Mouse (Mus musculus) left cerebral cortex, adult 8-10 months (tissue): ENCODE results near the gene H2-T3. TPM values are rescaled to one million over a fixed set of nuclear protein-coding genes. Genes with fewer than 3 reads are reported as not detected.
"Not testable (repeated sequence)": the region's sequence is repeated elsewhere in the genome, so short reads cannot be mapped to it uniquely, and the experiment has no call there.

Source experiments
- DNase-seq, 2 experiments: peaks; one replicate each; pipeline ENCODE4 v3.0.0; 2022; ENCODE audit warnings: low spot score in 2 of 2
- total RNA-seq, 4 experiments: library from RNA; stranded (reverse); gene quantifications; 2 replicates each; pipeline ENCODE4 v1.2.4; 2022

H2-T3 gene
- total RNA-seq: not detected

DNA sequence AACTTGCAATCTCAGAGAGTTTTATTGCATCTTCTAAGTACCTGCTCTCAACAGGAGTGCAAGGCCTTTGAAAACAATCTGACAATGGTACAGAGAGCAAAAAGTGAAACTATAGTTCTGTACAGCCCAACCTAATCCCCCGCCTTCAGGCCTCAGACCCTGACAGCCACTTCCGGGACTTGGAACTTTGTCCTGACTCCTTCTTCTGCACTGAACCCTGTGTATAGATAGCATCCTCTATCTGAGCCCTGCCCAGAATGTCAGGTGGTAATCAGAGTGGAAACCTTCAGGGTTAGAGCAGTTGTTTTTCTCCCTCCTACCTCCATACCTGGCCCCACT, at the start of gene H2-T3:
Gene H2-T3 (minus strand): TSS at position 119 of the 339 bp plus-strand sequence.
- no peak for DNase-seq

DNA sequence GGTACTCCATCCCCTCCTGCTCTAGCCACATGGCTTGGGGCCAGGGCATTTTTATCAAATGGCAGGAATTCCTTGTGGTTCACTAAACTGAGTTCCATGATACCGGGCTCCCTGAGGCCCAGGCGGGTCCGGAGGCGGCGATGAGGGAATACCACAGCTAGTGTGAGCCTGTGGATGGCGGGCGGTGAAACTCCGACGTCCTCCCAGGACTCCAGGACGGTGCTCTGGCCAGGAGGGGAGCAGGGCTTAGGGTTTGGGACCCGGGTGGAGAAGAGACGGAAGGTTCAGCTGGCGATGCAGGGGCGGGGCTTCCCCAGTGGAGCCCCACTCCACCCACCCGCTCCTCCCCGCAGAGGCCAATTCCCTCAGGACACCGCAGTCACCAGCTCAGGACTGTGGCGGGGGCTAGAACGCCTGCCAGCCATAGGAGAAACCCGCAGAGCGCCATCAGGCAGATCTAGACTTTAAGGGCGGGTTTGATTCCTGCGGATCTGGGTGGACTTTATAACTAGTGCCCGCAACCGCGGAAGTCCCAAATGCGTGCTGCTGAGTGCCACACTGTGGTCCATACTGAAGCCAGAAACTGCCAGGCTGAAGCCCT, 47.3 kb upstream of the H2-T3 start:
- DNase-seq: no peak

DNA sequence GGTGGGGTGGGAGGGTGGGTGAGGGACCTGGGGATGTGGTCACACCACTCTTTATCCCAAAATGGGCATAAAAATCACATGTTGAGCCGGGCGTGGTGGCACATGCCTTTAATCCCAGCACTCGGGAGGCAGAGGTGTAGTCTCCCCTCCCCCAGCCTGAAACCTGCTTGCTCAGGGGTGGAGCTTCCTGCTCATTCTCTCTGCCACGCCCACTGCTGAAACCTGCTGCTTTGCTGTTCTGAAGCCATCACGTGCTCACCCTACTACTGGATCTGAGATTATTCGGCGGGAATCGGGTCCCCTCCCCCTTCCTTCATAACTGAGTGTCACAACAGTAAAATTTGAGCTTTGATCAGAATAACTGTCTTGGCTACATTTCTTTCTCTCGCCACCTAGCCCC, 45.2 kb upstream of the H2-T3 start:
- not testable (repeated sequence) for DNase-seq

DNA sequence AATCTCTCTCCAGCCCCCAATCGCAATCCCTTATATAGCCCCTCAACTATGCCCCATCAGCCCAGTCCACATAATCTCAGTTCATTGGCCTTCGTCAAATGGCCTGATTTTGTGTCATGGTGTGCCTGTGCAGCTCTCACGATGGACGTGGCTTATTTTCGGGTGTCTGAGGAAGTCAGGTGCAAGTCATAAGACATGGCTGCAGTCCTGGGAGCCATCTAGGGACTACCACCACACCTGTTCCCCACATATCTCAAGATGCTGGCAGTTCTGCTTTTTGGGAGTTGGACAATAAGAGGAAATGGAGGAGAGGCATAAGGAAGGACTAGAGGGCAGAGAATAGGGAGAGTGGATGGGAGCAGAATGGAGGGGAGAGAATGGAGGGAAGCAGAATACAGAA, 43.5 kb upstream of the H2-T3 start:
- no peak for DNase-seq

DNA sequence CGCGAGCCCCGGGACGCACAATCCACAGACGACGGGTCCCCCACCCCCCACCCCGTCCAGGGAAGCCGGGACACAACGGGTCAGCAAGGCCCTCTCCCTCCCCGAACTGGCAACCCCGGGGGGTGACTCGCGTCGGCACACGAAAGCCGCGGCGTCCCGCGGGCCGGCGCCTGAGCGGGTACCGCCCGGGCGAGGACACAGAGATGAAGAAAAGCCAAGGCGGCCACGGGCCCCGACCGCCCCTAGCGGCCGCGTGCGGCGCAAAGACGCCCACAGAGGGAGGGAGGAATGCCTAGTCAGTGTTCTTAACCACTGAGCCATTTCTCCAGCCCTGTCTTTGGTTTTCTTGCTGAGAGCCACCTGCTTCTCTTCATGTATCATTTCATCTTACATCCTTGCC, 41.2 kb upstream of the H2-T3 start:
- DNase-seq: peak; percentile 9 to 21

DNA sequence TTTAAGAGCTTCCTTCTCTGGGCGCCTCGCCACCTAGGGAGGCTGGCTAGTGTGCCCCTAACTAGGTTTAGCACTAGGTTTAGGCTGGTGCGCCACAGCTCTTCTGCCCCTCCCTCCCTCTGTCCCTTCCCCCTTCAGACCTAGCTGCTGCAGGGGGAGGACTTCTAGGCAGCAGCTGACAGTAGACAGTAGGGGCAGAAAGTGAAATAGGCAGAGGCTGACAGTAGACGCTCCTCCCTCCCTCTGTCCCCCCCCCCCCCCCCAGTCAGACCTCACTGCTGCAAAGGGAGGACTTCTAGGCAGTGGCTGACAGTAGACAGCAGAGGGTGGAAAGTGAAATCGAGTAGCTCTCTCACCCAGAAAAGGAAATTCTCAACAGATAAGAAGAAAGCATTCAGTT, 39.0 kb upstream of the H2-T3 start:
- DNase-seq: no peak

DNA sequence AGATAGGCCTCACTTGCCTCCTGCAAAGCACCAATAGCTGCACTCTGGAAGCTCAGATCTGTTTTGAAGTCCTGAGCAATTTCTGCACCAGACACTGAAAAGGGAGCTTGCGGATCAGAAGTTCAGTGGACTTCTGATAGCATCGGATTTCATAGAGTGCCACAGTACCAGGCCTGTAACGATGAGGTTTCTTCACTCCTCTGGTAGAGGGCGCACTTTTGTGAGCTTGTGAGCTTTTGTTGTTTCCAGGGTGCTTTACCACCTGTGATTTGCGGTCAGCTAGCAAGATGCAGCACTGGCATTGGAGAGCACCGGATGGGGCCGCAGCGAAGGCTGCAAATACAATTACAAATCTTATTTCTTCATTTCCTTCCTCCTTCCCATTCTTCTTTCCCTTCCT, 36.8 kb upstream of the H2-T3 start:
- DNase-seq: no peak

DNA sequence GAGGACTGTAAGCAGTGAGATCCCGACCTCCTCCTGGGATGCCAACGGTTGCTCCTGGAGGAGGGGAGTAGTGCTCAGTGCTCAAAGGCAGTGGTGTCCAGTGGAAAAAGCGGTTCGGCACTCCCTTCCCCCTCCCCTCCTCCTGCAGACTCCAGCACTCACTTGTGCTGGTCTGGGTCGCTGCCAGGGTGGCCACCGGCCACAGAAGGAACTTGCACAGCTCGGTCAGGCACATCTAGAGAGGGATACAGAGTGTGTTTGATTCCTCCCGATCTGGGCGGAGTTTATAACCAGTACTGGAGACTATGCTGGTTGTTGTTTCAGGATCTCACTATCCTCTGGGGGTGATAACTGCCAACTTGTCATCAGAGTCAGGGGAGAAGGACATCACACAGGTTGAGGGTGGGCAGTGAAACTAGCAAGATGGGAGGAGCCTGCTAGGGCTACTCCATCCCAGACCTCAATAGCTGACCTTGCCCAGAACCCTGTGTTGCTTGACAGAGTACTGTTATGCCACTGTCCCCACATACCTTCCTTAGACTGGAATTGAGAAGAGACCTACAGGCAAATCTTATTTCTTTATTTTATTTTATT, 35.2 kb upstream of the H2-T3 start:
- DNase-seq: no peak

DNA sequence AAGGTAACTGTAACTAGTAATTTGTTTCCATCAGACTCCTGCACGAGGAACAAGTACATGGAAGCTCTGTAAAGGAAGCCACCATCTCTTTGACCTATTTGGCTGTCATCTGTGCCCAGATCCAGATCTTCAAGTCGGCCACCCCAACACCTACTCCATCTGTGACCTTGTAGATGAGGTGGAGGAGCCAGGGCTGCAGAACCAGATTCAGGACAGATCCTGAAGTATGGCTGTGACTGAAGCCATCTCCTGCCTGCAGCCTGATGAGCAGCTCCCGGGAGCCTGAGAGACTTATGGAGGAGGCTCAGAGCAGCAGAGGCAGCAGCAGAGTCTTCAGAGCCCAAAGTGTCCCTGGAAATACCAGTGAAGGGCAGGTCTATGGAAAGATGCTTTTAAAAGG, 34.4 kb upstream of the H2-T3 start:
- no peak for DNase-seq

DNA sequence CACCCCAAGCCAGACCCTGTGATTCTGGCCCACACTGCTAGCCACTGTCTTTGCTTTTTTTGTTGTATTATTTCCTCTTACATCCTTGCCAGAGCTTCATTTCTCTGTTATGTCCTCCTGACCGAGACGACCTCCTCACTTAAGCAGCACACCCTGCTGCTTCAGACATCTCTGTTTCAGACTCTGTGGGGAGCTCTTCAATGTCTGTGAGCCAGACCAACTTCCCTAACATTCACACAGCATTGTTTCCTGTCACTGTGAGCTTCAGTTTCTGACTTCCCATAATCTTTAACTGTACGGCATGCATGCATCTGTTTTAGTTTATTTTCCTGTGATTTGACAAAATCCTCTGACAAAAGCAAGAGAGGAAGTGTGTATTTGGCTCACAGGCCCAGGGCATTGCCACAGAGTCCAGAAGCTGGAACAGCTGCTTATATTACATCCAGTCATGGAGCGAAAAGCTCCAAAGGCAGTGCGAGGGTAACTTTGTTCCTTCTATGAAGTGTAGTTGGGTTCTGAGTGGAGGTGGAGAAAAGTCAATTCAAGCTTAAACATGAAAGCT, 28.6 kb upstream of the H2-T3 start:
- DNase-seq: no peak

DNA sequence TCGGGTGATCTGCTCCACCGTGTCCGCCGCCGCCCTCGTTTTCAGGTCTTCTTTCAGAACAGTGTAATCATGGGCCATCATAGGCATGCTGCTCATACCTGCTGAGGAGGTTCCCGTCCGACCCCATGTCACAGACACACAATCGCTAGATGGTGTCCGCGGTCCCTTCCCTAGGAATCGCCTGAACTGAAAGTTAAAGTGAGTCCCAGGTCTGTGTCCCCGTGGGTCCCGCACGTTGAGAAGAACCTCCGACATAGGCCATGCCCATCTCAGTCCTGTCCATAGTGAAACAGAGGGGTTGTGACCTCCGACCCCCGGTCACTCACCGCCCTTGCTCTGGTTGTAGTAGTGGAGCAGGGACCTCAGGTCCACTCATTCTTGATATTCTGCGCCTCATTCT, 25.5 kb upstream of the H2-T3 start:
- no peak for DNase-seq

DNA sequence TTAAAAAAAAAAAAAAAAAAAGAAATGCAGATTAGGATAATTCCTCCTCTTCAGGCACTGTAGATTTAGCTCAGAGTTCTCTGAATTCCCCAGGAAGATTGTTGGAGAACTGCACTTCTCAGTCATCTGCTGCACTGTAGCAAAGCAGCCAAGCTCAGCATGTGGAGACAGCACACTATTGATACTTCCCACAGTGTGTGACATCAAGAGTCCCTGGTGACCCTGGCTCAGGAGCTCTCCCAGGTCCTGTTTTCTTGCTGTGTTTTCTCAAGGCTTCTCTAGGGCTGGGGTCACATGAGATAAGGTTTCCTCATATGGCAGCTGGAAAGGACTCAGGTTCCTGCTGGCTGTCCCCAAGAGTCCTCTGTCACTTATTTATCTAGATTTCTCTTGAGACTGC, 16.8 kb upstream of the H2-T3 start:
- no peak for DNase-seq

DNA sequence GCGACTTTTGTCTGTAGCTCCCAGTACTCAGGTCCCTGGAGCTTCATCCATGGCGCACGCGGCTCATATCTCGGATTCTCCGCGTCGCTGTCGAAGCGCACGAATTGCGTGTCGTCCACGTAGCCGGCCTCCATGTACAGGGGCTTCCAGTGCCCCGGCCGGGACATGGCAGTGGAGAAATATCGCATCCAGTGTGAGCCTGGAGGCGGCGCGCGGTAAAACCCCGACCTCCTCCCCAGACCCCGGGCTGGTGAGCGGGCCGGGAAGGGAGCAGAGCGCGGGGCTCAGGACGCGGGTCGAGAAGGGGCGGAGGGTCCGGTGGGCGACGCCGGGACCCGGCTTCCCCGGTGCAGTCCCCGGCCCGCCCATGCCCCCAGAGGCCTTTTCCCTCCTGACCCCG, 15.8 kb upstream of the H2-T3 start:
- no peak for DNase-seq

DNA sequence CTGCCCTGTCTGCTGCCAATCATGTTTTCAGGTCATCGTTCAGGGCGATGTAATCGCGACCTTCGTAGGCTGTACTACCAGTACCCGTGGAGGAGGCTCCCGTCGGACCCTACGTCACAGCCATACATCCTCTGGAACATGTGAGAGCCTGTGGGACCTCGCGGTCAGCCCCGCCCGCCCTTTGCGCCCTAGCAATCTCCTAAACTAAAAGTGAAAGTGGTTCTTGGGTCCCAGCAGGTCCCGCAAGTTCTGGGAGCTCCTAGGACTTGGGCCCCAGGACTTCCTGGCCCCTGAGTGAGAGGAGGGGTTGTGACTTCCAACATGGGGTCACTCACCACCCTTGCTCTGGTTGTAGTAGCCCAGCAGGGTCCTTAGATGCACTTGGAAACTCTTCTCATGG, 15.4 kb upstream of the H2-T3 start:
- DNase-seq: no peak

DNA sequence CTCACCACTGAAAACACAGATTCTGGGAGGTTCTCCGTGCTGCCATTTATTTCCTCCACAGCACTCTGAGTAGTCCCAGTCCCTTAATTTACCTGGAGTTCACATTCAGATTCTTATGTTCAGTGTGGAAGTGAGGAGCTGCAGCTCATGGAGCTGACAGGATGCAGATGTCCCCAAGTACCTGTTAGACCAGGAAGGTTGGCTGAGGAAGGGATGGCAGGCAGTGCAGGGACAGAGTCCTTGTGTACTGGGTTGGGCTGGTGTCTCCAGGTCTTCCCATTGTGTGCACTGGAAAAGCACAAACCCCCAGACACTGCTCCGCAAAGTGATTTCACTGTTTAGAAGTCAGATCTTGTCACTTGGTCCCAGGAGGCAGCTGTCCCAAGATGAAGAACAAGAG, 11.8 kb upstream of the H2-T3 start:
- no peak for DNase-seq

DNA sequence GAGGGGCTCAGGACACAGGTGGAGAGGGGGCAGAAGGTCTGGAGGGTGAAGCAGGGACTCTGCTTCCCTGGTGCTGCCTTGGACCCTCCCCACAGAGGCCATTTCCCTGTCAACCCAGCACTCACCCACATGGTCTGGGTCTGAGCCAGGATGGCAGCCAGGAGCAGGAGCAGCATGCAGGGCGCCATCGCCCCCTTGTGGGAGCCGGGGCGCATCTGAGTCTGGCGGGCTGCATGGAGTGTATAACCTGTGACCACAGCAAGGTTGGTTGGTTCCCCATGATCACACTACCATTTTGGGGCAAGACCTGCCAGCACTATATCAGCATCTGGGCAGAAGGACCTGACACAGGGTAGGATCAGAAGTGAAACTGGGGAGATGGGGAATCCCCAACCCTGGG, 8.2 kb upstream of the H2-T3 start:
- no peak for DNase-seq

DNA sequence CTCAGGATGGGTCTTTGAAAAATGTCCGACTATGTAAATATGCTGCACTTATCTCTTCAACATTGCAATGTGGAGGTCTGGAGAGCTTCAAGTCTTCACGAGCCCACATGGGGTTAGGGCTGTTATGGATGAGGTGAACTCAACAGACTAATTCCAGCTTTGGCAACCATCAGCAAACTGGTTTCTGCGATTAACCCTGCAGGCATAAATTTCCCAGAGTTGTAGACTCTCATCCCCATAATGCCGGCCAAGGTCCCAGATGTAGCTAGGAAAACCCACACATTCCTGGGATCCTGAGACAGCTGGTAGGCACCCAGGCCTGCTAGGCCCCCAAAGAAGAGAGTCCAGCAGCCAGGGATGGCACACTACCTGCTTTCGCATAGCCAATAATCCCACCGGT, 4.4 kb upstream of the H2-T3 start:
- no peak for DNase-seq

DNA sequence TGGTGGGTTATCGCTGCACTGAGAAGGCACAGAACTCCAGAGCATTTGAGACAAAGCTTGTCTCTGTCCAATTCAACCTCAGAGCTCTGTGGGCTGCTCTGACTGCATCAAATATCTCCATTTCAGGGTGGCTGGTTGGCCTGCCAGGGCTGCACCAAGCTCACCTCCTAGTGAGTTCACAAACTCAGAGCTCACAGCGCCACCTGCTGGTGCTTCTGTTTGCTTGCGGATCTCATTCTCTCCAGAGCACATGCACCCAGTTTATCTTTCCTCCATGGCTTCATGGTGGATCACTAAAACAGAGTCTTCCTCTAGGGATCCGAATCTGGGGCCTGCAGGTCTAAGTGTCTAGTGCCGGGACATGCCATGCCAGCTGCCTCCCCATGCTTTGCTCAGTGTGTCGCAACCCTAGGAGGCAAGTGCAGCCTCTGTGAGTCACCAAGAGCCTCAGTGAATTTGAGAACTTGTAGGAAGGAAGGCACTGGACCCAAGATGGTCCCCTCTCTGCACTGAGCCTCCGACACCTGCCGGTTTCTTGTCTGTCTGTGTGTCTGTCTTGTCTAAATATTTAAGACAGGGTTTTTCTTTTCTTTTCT, 3.6 kb upstream of the H2-T3 start:
- DNase-seq: peak in 1 of 2 experiments; percentile 29

DNA sequence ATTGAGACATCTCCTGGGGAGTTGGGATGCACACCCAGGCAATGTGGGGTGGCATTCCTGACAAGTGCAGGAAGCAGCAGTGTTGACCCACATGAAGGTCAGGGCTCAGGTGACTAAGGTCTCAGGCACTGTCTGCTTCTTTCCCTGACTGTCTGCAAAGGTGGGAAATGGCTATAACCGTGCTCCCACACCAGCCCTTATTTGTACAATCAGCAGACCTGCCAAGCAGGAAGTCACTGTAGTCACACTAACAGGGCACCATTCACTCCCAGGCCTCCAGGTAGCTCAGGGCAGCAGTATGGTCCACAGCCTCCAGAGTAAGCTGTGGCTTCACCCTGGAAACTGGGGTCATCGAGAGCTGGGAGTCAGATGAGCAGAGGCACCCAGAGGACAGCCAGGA, 2.3 kb upstream of the H2-T3 start:
- DNase-seq: no peak

DNA sequence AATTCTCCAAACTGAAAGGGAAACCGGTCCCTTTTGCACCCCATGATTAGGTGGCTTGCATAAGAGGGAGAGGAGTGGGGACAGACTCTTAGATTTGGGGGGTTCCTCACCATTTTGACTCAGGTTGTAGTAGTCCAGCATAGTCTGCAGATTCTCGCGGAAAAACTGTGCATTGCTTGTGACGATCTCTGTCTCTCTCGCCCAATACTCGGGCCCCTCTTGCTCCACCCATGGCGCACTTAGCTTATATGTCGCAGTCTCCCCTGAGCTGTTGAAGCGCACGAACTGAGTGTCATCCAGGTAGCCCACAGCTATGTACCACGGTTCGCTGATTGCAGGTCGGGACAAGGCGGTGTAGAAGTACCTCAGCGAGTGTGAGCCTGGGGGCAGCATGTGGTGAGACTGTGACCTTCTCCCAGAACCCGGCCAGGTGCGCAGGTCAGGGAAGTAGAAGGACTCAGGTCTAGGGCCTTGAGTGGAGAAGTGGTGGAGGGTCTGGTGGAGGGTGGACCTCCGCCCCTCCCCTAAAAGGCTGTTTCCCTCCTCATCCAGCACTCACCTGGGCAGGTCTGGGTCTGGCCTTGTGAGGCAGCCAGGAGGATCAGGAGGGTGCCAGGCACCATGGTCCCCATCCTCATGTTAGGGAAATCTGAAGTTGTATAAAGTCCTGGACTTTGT, 457 bp downstream of the H2-T3 start:
- DNase-seq: no peak

DNA sequence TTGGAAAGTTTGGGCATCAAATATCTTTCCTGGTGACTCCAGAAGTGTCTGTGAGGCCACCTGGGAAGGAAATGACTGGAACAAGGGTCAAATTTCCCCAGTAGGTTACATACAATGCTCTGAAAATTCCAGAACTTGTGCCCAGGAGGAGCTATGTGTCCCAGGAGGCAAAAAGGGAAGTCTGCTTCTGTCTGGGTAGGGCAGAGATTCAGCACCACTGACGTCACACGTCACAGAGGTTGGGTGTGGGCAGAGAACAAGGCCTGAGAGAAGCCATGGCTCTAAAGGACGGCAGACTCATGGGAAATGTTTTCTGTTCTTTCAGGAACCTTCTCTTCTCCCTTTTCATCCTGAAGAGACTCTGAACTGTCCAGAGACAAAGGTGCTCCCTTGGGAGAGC, 2.5 kb downstream of the H2-T3 start:
- no peak for DNase-seq

DNA sequence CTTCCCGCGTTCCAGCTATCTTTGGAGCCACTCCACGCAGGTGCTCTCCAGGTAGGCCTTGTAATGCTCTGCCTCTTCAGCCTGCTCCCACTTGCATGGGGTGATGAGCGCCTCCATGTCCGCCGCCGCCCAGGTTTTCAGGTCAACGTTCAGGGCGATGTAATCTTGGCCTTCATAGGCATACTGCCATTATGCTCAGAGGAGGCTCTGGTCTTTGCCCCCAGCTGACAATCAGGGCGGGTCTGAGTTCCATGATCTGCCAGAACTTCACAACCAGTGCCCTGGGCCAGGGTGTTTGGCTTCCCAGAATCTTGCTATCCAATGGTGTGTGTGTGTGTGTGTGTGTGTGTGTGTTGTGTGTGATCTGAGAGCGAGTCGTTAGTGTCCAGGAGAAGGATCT, 7.9 kb downstream of the H2-T3 start:
- DNase-seq: no peak

DNA sequence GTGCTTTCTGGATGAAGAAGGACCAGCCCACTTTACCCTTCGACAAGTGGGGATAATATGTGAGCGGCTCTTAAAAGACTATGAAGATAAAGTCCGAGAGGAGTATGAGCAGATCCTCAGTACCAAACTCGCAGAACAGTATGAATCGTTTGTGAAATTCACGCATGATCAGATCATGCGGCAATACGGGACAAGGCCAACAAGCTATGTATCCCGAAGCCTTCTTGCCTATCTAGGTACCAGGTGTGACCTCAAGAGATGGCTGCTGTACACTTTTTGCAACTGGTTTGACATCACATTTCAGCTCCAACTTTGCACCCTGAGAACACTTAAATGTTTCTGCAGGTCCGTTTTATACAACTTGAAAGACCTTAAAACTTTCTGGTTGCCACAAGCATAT, 10.6 kb downstream of the H2-T3 start:
- DNase-seq: not testable (repeated sequence)
